Mouse (Mus musculus) testis, postnatal 14 days (tissue): Measurements from ENCODE around the gene Ankrd24.
"Not testable (repeated sequence)": the region's sequence is repeated elsewhere in the genome, so short reads cannot be mapped to it uniquely, and the experiment has no call there.

Experiments
- DNase-seq: peaks from one replicate; pipeline ENCODE4 v3.0.0; 2021; ENCODE audit warnings: low spot score

Ankrd24 gene

GRCm38 (mm10) chr10:81605666-81605973, 22.7 kb upstream of the Ankrd24 start:
- DNase-seq: no peak

GRCm38 (mm10) chr10:81605974-81606751, 22.2 kb upstream of the Ankrd24 start, which contains the start of gene BC025920:
BC025920 (plus strand) TSS chr10:81606270.
- DNase-seq: peak; percentile 94

GRCm38 (mm10) chr10:81608308-81608707, 20.0 kb upstream of the Ankrd24 start:
- DNase-seq: no peak

- DNase-seq: no peak
These were observed 15.6 kb upstream of the Ankrd24 start for GRCm38 (mm10) chr10:81612779-81613178.

GRCm38 (mm10) chr10:81615486-81615885, 12.9 kb upstream of the Ankrd24 start:
- DNase-seq: no peak

- DNase-seq: no peak
These were observed 8.4 kb upstream of the Ankrd24 start for GRCm38 (mm10) chr10:81619976-81620375.

- no peak for DNase-seq
These were observed 7.6 kb upstream of the Ankrd24 start for GRCm38 (mm10) chr10:81620786-81621185.

GRCm38 (mm10) chr10:81623441-81623840, 4.9 kb upstream of the Ankrd24 start:
- DNase-seq: no peak

- no peak for DNase-seq
These were observed 2.0 kb upstream of the Ankrd24 start for GRCm38 (mm10) chr10:81626101-81626993.

GRCm38 (mm10) chr10:81626994-81627835, 1.1 kb upstream of the Ankrd24 start, which contains the start of gene Sirt6:
Sirt6 (minus strand) TSS chr10:81627797.
- DNase-seq: peak; percentile 92

GRCm38 (mm10) chr10:81627836-81628220, 512 bp upstream of the Ankrd24 start:
- DNase-seq: no peak

- DNase-seq: peak; percentile 87
These were observed 5.1 kb downstream of the Ankrd24 start for GRCm38 (mm10) chr10:81633253-81634099.

GRCm38 (mm10) chr10:81636338-81636737, 8.0 kb downstream of the Ankrd24 start:
- no peak for DNase-seq

GRCm38 (mm10) chr10:81638101-81638500, 9.8 kb downstream of the Ankrd24 start:
- DNase-seq: no peak

GRCm38 (mm10) chr10:81640825-81641224, 12.5 kb downstream of the Ankrd24 start:
- DNase-seq: not testable (repeated sequence)

DNA sequence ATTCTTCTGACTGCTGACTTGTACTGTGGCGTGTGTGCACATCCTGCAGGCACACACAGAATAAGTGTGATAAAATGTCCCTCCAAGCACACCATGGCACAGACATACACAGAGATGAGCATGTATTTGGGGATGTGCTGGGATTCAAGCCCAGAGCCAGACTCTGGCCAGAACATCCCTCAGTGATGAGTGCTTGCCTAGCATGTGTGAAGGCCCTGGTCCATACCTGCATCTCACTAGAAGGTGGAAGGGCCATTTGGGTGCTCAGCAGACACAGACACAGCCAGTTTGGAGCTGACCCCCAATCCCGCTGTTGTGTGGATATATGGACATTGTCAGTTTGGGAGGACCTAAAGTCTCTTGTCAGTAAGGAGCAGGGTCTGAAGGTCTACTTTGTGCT, 13.2 kb downstream of the Ankrd24 start:
- no peak for DNase-seq

DNA sequence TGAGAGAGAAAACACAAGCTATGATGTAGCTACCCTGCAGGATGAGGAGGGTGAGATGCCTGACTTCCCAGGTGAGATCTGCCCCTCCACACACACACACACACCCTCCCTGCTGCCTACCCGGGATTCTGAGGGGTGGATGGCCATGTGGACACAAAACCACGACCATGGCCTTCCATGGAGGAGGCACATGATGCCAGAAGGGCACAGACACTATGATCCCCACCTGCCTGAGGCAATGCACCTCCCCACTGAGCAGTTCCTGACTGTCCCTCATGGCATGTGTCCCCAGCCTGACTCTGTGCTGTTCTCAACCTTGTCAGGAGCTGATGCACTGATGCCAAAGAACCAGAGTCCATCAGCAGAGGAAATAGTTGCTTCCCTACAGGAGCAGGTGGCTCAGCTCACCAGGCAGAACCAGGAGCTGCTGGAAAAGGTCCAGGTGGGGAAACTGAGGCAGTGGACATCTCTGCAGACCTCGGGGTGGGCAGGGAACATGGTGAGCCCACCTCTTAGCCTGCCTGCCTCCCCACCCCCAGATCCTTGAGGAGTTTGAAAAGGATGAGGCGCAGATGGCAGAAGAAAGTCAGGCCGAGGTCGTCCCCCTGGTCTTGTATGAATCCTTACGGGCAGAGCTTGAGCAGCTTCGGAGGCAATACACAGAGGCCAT, 13.8 kb downstream of the Ankrd24 start:
- no peak for DNase-seq

DNA sequence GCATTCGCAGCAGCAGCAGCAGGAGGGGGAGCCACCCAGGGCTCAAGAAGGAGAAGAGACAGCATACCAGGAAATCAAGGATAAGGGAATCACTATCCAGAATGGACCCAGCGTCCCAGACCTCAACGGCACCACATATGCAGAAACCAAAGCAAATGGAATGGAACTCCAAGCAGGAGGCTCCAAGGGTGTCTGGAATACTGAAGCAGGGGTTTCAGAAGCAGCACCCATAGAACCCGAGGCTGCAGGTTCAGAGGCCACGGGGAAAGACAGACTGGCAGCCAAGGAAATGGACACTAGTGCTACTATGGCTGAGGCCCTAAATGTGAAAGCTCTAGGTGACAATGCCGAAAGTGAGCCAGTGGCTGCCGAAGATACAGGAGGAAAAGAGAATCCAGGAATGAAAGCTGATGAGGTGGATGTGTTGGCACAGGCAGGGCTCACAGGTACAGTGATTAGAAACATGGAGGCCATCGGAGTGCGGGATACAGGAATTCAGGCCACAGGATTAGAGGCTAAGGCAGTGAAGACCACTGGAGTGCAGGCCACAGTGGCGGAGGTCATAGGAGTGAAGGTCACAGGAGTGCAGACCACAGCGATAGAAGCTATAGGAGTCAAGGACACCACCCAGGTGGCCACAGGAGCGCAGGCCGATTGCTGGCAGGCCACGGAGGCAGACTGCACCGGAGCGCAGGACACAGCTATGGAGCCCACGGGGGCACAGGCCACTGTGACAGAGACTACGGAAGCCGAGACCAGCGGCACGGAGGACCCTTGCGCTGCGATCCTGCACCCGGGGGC, 14.5 kb downstream of the Ankrd24 start:
- no peak for DNase-seq

GRCm38 (mm10) chr10:81643449-81644055, 15.2 kb downstream of the Ankrd24 start:
- DNase-seq: peak; percentile 95
